9 mouse cellular contexts compared by ENCODE assay signal in genomic region chr5:100605828-100606229, GRCm38 (mm10). TPM values are rescaled to one million over a fixed set of nuclear protein-coding genes. Genes with fewer than 3 reads are reported as not detected.
A peak's percentile ranks its signal among the peaks of the same experiment; 100 is the strongest.
DNase-seq lines count a peak whose midpoint lies in the region; ATAC-seq lines count a peak whose summit lies in the region.
"Had no signal": no experiment of that assay in that cellular context is flagged by ENCODE, and none has a peak within 500 bp of the region (broad histone marks: within the 10 kb centered on the region; RNA-seq: fewer than 3 reads in every experiment).

No protein-coding gene starts in this region.

- peak; percentile 11 to 55 for DNase-seq in adrenal gland, adult (ENCODE audit: inconsistent age in 2 of 2, low spot score in 1 of 2)
- DNase-seq in adrenal gland, postnatal 4 days (ENCODE audit: low spot score in 2 of 2) = no peak
- DNase-seq in 3T3-L1 (ENCODE audit: low read depth, low spot score) = peak; percentile 88
- peak; percentile 78 to 82 for DNase-seq in kidney, postnatal 4 days
- DNase-seq in yolk sac, embryonic 10.5 days (ENCODE audit: low spot score) = peak; percentile 18
- DNase-seq in forebrain, embryonic 11.5 days (ENCODE audit: low spot score) = no peak
- no peak for DNase-seq in layer of hippocampus, adult 18-20 months (ENCODE audit: low spot score in 2 of 2)

- 0 out of 4 replicates have a peak overlapping the region, but pooled peaks have one; percentile 22 to 31 for H3K27ac ChIP-seq in heart, embryonic 14.5 days (replicated peaks in 1 of 2; ENCODE audit: control insufficient read depth in 1 of 2, insufficient read depth in 1 of 2, low read depth in 2 of 2, low read length in 2 of 2)
- H3K27ac ChIP-seq in forebrain, embryonic 11.5 days (ENCODE audit: low read depth, low read length) = no peak overlapping the region
- H3K27ac ChIP-seq: limb, embryonic 12.5 days had no signal

- H3K4me2 ChIP-seq in heart, embryonic 14.5 days (ENCODE audit: low read length) = no peak overlapping the region; the same call in 1 of the 2 replicates
- no peak overlapping the region for H3K4me2 ChIP-seq in forebrain, embryonic 11.5 days (ENCODE audit: low read depth, low read length, severe bottlenecking)
- H3K4me2 ChIP-seq: limb, embryonic 12.5 days had no signal

- WGBS in heart, embryonic 14.5 days = 52% methylated on average over 9 of the region's 9 CpGs
- WGBS in forebrain, embryonic 11.5 days = 83% methylated on average over 9 of the region's 9 CpGs

- no peak overlapping the region for H3K4me3 ChIP-seq in heart, embryonic 14.5 days (ENCODE audit: control insufficient read depth in 1 of 2, insufficient read depth in 1 of 2, low read depth in 1 of 2, low read length in 2 of 2)
- no peak overlapping the region for H3K4me3 ChIP-seq in forebrain, embryonic 11.5 days (ENCODE audit: low read depth, low read length)
- H3K4me3 ChIP-seq: limb, embryonic 12.5 days had no signal

- no peak overlapping the region for H3K9ac ChIP-seq in heart, embryonic 14.5 days (ENCODE audit: low read length)
- H3K9ac ChIP-seq in forebrain, embryonic 11.5 days (ENCODE audit: low read length) = no peak overlapping the region
- H3K9ac ChIP-seq: limb, embryonic 12.5 days had no signal

- no peaks in the 10 kb centered on the region for H3K27me3 ChIP-seq in heart, embryonic 14.5 days (ENCODE audit: control insufficient read depth, insufficient read depth, low read length)
- H3K27me3 ChIP-seq in forebrain, embryonic 11.5 days (ENCODE audit: control insufficient read depth, insufficient read depth, low read length) = no peaks in the 10 kb centered on the region
- H3K27me3 ChIP-seq: limb, embryonic 12.5 days had no signal

- no peaks in the 10 kb centered on the region for H3K9me3 ChIP-seq in heart, embryonic 14.5 days (ENCODE audit: control insufficient read depth, low read length)
- no peaks in the 10 kb centered on the region for H3K9me3 ChIP-seq in forebrain, embryonic 11.5 days (ENCODE audit: control insufficient read depth, low read length)
- H3K9me3 ChIP-seq: limb, embryonic 12.5 days had no signal

- peaks cover 0 to 2% of the 10 kb centered on the region in 2 experiments; a peak in 1 of 4 replicates for H3K4me1 ChIP-seq in heart, embryonic 14.5 days (ENCODE audit: control insufficient read depth in 2 of 2, insufficient read depth in 2 of 2, low read length in 2 of 2)
- H3K4me1 ChIP-seq in forebrain, embryonic 11.5 days (replicated peaks; ENCODE audit: control insufficient read depth, insufficient read depth, low read length) = no peaks in the 10 kb centered on the region

- ATAC-seq in heart, embryonic 14.5 days (ENCODE audit: insufficient number of reproducible peaks, insufficient read depth, low FRiP score, low read depth) = no peak
- ATAC-seq in forebrain, embryonic 11.5 days (replicated peaks; ENCODE audit: low FRiP score) = no peak

- H3K36me3 ChIP-seq in heart, embryonic 14.5 days (ENCODE audit: control insufficient read depth, insufficient read depth, low read length) = no peaks in the 10 kb centered on the region
- H3K36me3 ChIP-seq in forebrain, embryonic 11.5 days (ENCODE audit: control insufficient read depth, insufficient read depth, low read length) = no peaks in the 10 kb centered on the region
- H3K36me3 ChIP-seq: limb, embryonic 12.5 days had no signal

RNA-seq across cellular contexts. Expression of gene Plac8, which starts 33.8 kb away (rescaled TPM):
- total RNA-seq in adrenal gland, postnatal 4 days (2021) = 10 to 100 TPM; 16.7 to 21.5 TPM
- polyA plus RNA-seq in heart, embryonic 14.5 days (2014; fragmentation: Nextera tagmentation; extraction: Ambion mirVana) = 2.6 and 4.1 TPM in 2 replicates
- 1.3 and 1.4 TPM in 2 replicates for polyA plus RNA-seq in forebrain, embryonic 11.5 days (2014; fragmentation: Nextera tagmentation; extraction: Ambion mirVana)
- not detected for total RNA-seq in layer of hippocampus, adult 18-20 months (2021)

Comparison
In these comparisons a context has a peak if more than half of its experiments do, and no peak if none do; other contexts are left out.
1. DNase-seq: peak in adrenal gland, adult (2 of 2), 3T3-L1 (single experiment), kidney, postnatal 4 days (2 of 2) and yolk sac, embryonic 10.5 days (single experiment); none in adrenal gland, postnatal 4 days (0 of 2), forebrain, embryonic 11.5 days (single experiment) and layer of hippocampus, adult 18-20 months (0 of 2).
2. RNA of gene Plac8, which starts 33.8 kb away (total RNA-seq): 16.7 to 21.5 TPM in adrenal gland, postnatal 4 days; not detected in layer of hippocampus, adult 18-20 months; every median in the first group is over 10 times any median in the second.